Mouse (Mus musculus) T-cell, adult 66 days (primary cell): ENCODE data around the gene Trim56. TPM values are rescaled to one million over a fixed set of nuclear protein-coding genes. Genes with fewer than 3 reads are reported as not detected.

Experiments
- total RNA-seq, 2 experiments: library from RNA; stranded (reverse); gene quantifications; 3 replicates in 1 of 2; 4 replicates in 1 of 2; pipeline ENCODE4 v1.2.4; 2023

The Trim56 gene
- 100 to 1,000 TPM in 1 of 2 experiments, 10 to 100 TPM in 1; 90.0 to 103 TPM for total RNA-seq

GRCm38 (mm10) chr5:137115866-137116847, at the start of gene Trim56:
Gene Trim56, minus strand, starts transcription at chr5:137116209.

GRCm38 (mm10) chr5:137149272-137149882, 33.4 kb upstream of the Trim56 start, which contains the start of gene Muc3:
Gene Muc3, minus strand, starts transcription at chr5:137149322.

GRCm38 (mm10) chr5:137072079-137072960, 43.7 kb downstream of the Trim56 start, which contains the start of gene Serpine1:
Gene Serpine1, minus strand, starts transcription at chr5:137072268.

Other genes with a start within 250 kb of the Trim56 start
- gene Col26a1, start 233.0 kb downstream of the Trim56 start, total RNA-seq: not detected
- gene Ift22, start 208.1 kb downstream of the Trim56 start, total RNA-seq: 1 to 10 TPM; 1.0 to 3.0 TPM
- gene Fis1, start 162.9 kb downstream of the Trim56 start, total RNA-seq: 100 to 1,000 TPM; 136 to 139 TPM
- 1 to 10 TPM; 1.2 to 1.6 TPM for gene Cldn15, start 149.6 kb downstream of the Trim56 start, total RNA-seq
- 10 to 100 TPM; 18.1 TPM for gene Plod3, start 129.2 kb downstream of the Trim56 start, total RNA-seq
- gene Znhit1, start 128.2 kb downstream of the Trim56 start, total RNA-seq: 10 to 100 TPM; 24.2 to 31.7 TPM
- not detected for gene Vgf, start 89.8 kb downstream of the Trim56 start, total RNA-seq
- 10 to 100 TPM; 29.8 to 42.2 TPM for gene Ap1s1, start 70.1 kb downstream of the Trim56 start, total RNA-seq
- gene Serpine1, start 43.9 kb downstream of the Trim56 start, total RNA-seq: not detected
- not detected for gene Muc3, start 33.1 kb upstream of the Trim56 start, total RNA-seq
- 10 to 100 TPM in 1 of 2 experiments, 1 to 10 TPM in 1; 9.8 to 11.4 TPM for gene Muc3a, start 96.2 kb upstream of the Trim56 start, total RNA-seq
- 1 to 10 TPM in 1 of 2 experiments, under 1 TPM in 1; 0.27 to 1.2 TPM for gene Ache, start 171.3 kb upstream of the Trim56 start, total RNA-seq
- 1 to 10 TPM in 1 of 2 experiments, not detected in 1; 1.8 TPM for gene Ufsp1, start 178.4 kb upstream of the Trim56 start, total RNA-seq
- gene Srrt, start 191.5 kb upstream of the Trim56 start, total RNA-seq: 100 to 1,000 TPM; 428 to 439 TPM
- gene Trip6, start 198.2 kb upstream of the Trim56 start, total RNA-seq: 1 to 10 TPM; 8.5 to 9.7 TPM
- gene Slc12a9, start 217.4 kb upstream of the Trim56 start, total RNA-seq: 10 to 100 TPM; 22.1 to 23.7 TPM
- gene Ephb4, start 233.9 kb upstream of the Trim56 start, total RNA-seq: not detected